ENCODE assay signal across 8 mouse cellular contexts in the genomic region with DNA sequence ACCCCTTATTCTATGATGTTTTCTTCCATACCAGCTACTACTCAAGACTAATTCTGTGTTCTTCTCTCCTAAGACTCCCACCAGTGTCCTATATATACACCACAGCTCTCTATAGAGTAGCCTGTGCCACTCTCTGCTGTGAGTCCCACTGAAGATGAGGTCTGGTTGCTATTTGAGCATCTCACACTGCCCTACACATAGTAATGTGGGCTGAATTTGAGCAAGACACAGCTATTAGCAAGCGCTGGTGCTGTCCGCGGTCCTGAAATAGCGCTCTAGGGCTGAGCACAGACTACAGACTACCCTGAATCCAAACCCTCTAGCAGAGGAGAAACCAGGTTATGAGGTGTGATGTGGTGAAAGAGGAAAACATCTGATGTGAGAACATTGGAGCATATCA. TPM values are rescaled to one million over a fixed set of nuclear protein-coding genes. Genes with fewer than 3 reads are reported as not detected.
DNase-seq lines count a peak whose midpoint lies in the region; ATAC-seq lines count a peak whose summit lies in the region.

No protein-coding gene starts in this region.

- DNase-seq in hindbrain, embryonic 10.5 days (ENCODE audit: low spot score) = peak; percentile 71
- peak; percentile 55 for DNase-seq in Muller cell, postnatal 12 days (ENCODE audit: inconsistent ontology term)
- DNase-seq in embryo, embryonic 10.5 days (ENCODE audit: low spot score) = peak; percentile 86
- DNase-seq in lung, postnatal 25 days (ENCODE audit: low spot score) = peak; percentile 2
- DNase-seq in testis, postnatal 14 days (ENCODE audit: low spot score) = peak; percentile 38

- no peak for ATAC-seq in hindbrain, embryonic 13.5 days (ENCODE audit: low FRiP score)
- peak; percentile 76 for ATAC-seq in kidney, embryonic 15.5 days (replicated peaks; ENCODE audit: low FRiP score)
- ATAC-seq in monocyte, adult 5-6 weeks (replicated peaks; ENCODE audit: insufficient number of reproducible peaks, low FRiP score, low TSS enrichment, poor library complexity, severe bottlenecking) = no peak

- no peaks in the 10 kb centered on the region for H3K9me3 ChIP-seq in hindbrain, embryonic 10.5 days
- no peaks in the 10 kb centered on the region for H3K9me3 ChIP-seq in hindbrain, embryonic 13.5 days
- H3K9me3 ChIP-seq in kidney, embryonic 15.5 days (replicated peaks) = no peaks in the 10 kb centered on the region

- no peaks in the 10 kb centered on the region for H3K27me3 ChIP-seq in hindbrain, embryonic 10.5 days (ENCODE audit: insufficient read depth, poor library complexity, severe bottlenecking)
- H3K27me3 ChIP-seq in hindbrain, embryonic 13.5 days = peaks cover 11% of the 10 kb centered on the region
- no peaks in the 10 kb centered on the region for H3K27me3 ChIP-seq in kidney, embryonic 15.5 days

- no peaks in the 10 kb centered on the region for H3K36me3 ChIP-seq in hindbrain, embryonic 10.5 days
- H3K36me3 ChIP-seq in hindbrain, embryonic 13.5 days = no peaks in the 10 kb centered on the region
- H3K36me3 ChIP-seq in kidney, embryonic 15.5 days = no peaks in the 10 kb centered on the region

- no peak overlapping the region for H3K27ac ChIP-seq in hindbrain, embryonic 10.5 days
- H3K27ac ChIP-seq in hindbrain, embryonic 13.5 days = no peak overlapping the region
- H3K27ac ChIP-seq in kidney, embryonic 15.5 days = no peak overlapping the region

- H3K4me1 ChIP-seq in hindbrain, embryonic 10.5 days (replicated peaks) = peaks cover 11% of the 10 kb centered on the region; the same call in 1 of the 2 replicates
- H3K4me1 ChIP-seq in hindbrain, embryonic 13.5 days (replicated peaks) = peaks cover 11% of the 10 kb centered on the region; the same call in 1 of the 2 replicates
- no peaks in the 10 kb centered on the region for H3K4me1 ChIP-seq in kidney, embryonic 15.5 days

- H3K4me2 ChIP-seq in hindbrain, embryonic 13.5 days = no peak overlapping the region
- no peak overlapping the region for H3K4me2 ChIP-seq in kidney, embryonic 15.5 days

- 5% methylated on average over 4 of the region's 4 CpGs for WGBS in hindbrain, embryonic 10.5 days
- 9% methylated on average over 4 of the region's 4 CpGs for WGBS in hindbrain, embryonic 13.5 days
- 5% methylated on average over 4 of the region's 4 CpGs for WGBS in kidney, embryonic 15.5 days

- H3K9ac ChIP-seq in hindbrain, embryonic 13.5 days = no peak overlapping the region
- no peak overlapping the region for H3K9ac ChIP-seq in kidney, embryonic 15.5 days

- no peak overlapping the region for H3K4me3 ChIP-seq in hindbrain, embryonic 10.5 days
- H3K4me3 ChIP-seq in hindbrain, embryonic 13.5 days = no peak overlapping the region
- no peak overlapping the region for H3K4me3 ChIP-seq in kidney, embryonic 15.5 days (replicated peaks)

RNA-seq across cellular contexts. Expression of a gene that starts 59.5 kb away (rescaled TPM):
- 0.11 TPM in 1 of 2 replicates, not detected in the other for polyA plus RNA-seq in hindbrain, embryonic 10.5 days (2016; fragmentation: Nextera tagmentation; extraction: Ambion mirVana)
- 8.8 and 9.6 TPM in 2 replicates for polyA plus RNA-seq in hindbrain, embryonic 13.5 days (2015; fragmentation: Nextera tagmentation; extraction: Ambion mirVana)
- 0.57 and 0.58 TPM in 2 replicates for polyA plus RNA-seq in kidney, embryonic 15.5 days (2015; fragmentation: Nextera tagmentation; extraction: Ambion mirVana)
- total RNA-seq in monocyte, adult 5-6 weeks (2017) = not detected in 3 replicates

Comparison
In these comparisons a context has a peak if more than half of its experiments do, and no peak if none do; other contexts are left out.
1. DNase-seq: peak in every context shown above with its lines; median percentile 86 in embryo, embryonic 10.5 days; 71 in hindbrain, embryonic 10.5 days; 55 in Muller cell, postnatal 12 days; 38 in testis, postnatal 14 days; 2 in lung, postnatal 25 days.